Mouse (Mus musculus) liver, embryonic 12.5 days (tissue): ENCODE results near the gene Ncor2. TPM values are rescaled to one million over a fixed set of nuclear protein-coding genes. Genes with fewer than 3 reads are reported as not detected.

Experiments used
- ATAC-seq: fragments of 200-750 bp; cut with Nextera tagmentation; 2 replicates; pipeline ENCODE4 v1.8.0; 2017; ENCODE audit warnings: moderate number of reproducible peaks, mild to moderate bottlenecking, moderate library complexity
- H3K27ac ChIP-seq: fragments of 300-500 bp; sonication (generic); 2 replicates; pipeline ENCODE4 v1.5.1; 2016; ENCODE audit warnings: mild to moderate bottlenecking
- H3K27me3 ChIP-seq: fragments of 300-500 bp; sonication (generic); replicated peaks from 2 replicates; pipeline ENCODE4 v1.6.1; 2016; ENCODE audit warnings: mild to moderate bottlenecking, moderate library complexity
- H3K36me3 ChIP-seq: fragments of 300-500 bp; sonication (generic); 2 replicates; pipeline ENCODE4 v1.6.1; 2016; ENCODE audit warnings: mild to moderate bottlenecking, moderate library complexity
- H3K4me1 ChIP-seq: fragments of 300-500 bp; sonication (generic); 2 replicates; pipeline ENCODE4 v1.6.1; 2016
- H3K4me2 ChIP-seq: fragments of 300-500 bp; sonication (generic); 2 replicates; pipeline ENCODE4 v1.6.1; 2016; ENCODE audit warnings: mild to moderate bottlenecking, moderate library complexity
- H3K4me3 ChIP-seq: fragments of 300-500 bp; sonication (generic); 2 replicates; pipeline ENCODE4 v1.5.1; 2016; ENCODE audit warnings: mild to moderate bottlenecking, moderate library complexity
- H3K9ac ChIP-seq: fragments of 300-500 bp; sonication (generic); 2 replicates; pipeline ENCODE4 v1.6.1; 2016; ENCODE audit warnings: mild to moderate bottlenecking, moderate library complexity
- H3K9me3 ChIP-seq: fragments of 300-500 bp; sonication (generic); replicated peaks from 2 replicates; pipeline ENCODE4 v1.6.1; 2016; ENCODE audit warnings: mild to moderate bottlenecking, moderate library complexity
- WGBS: fragments of 180-500 bp; shearing (Covaris S2); methylation state at CpG from one replicate; pipeline ENCODE4 v1.1.7; 2016; ENCODE audit not compliant: insufficient replicate concordance; 5-methylcytosine and 5-hydroxymethylcytosine counted together
- polyA plus RNA-seq: library from polyadenylated mRNA; unstranded; fragments of >200 nt; fragmentation: Nextera tagmentation; extraction: Ambion mirVana; gene quantifications from 2 replicates; pipeline ENCODE4 v1.2.1, GENCODE M21; 2016

Ncor2 gene
- polyA plus RNA-seq, 1 experiment from 2014 or later: 10.0 TPM

- H3K4me1 ChIP-seq: no peaks in the 10 kb centered on the region
- ATAC-seq: no peak
- no peak overlapping the region for H3K4me3 ChIP-seq
- H3K27me3 ChIP-seq: no peaks in the 10 kb centered on the region
- H3K36me3 ChIP-seq: peaks cover 50% of the 10 kb centered on the region
- no peaks in the 10 kb centered on the region for H3K9me3 ChIP-seq
- 79% methylated on average over 9 of the region's 9 CpGs for WGBS
- H3K27ac ChIP-seq: no peak overlapping the region
- no peak overlapping the region for H3K4me2 ChIP-seq
- H3K9ac ChIP-seq: no peak overlapping the region
Observed at GRCm38 (mm10) chr5:125015576-125015975, 163.4 kb downstream of the Ncor2 start.

GRCm38 (mm10) chr5:125015066-125015465 lies 164.0 kb downstream of the Ncor2 start:
- Histone ChIP-seq H3K4me3 (no peak overlapping the region), H3K27me3 (no peaks in the 10 kb centered on the region), H3K9ac (no peak overlapping the region), H3K9me3 (no peaks in the 10 kb centered on the region), H3K4me2 (no peak overlapping the region), H3K36me3 (peaks cover 50% of the 10 kb centered on the region), H3K4me1 (no peaks in the 10 kb centered on the region), H3K27ac (no peak overlapping the region)
- ATAC-seq: no peak
- WGBS: 80% methylated on average over 3 of the region's 3 CpGs

- no peak overlapping the region for H3K4me2 ChIP-seq
- no peak overlapping the region for H3K9ac ChIP-seq
- no peaks in the 10 kb centered on the region for H3K4me1 ChIP-seq
- no peaks in the 10 kb centered on the region for H3K9me3 ChIP-seq
- ATAC-seq: no peak
- WGBS: 64% methylated on average over 7 of the region's 7 CpGs
- H3K27ac ChIP-seq: no peak overlapping the region
- no peak overlapping the region for H3K4me3 ChIP-seq
- peaks cover 44% of the 10 kb centered on the region for H3K36me3 ChIP-seq
- H3K27me3 ChIP-seq: no peaks in the 10 kb centered on the region
Observed at GRCm38 (mm10) chr5:125014497-125014896, 164.5 kb downstream of the Ncor2 start.

- Histone ChIP-seq H3K4me1 (no peaks in the 10 kb centered on the region), H3K9me3 (no peaks in the 10 kb centered on the region), H3K9ac (no peak overlapping the region), H3K36me3 (peaks cover 15% of the 10 kb centered on the region), H3K27me3 (0 out of 2 replicates have a peak, but pooled peaks cover 4% of the 10 kb centered on the region), H3K4me2 (no peak overlapping the region), H3K27ac (no peak overlapping the region), H3K4me3 (no peak overlapping the region)
- 80% methylated on average over 8 of the region's 8 CpGs for WGBS
- ATAC-seq: no peak
Observed at GRCm38 (mm10) chr5:125011628-125012027, 167.4 kb downstream of the Ncor2 start.

- no peaks in the 10 kb centered on the region for H3K4me1 ChIP-seq
- H3K9me3 ChIP-seq: no peaks in the 10 kb centered on the region
- peaks cover 11% of the 10 kb centered on the region for H3K36me3 ChIP-seq
- H3K4me2 ChIP-seq: no peak overlapping the region
- H3K9ac ChIP-seq: no peak overlapping the region
- no peak overlapping the region for H3K27ac ChIP-seq
- H3K4me3 ChIP-seq: no peak overlapping the region
- 0 out of 2 replicates have a peak, but pooled peaks cover 6% of the 10 kb centered on the region for H3K27me3 ChIP-seq
- no peak for ATAC-seq
- 82% methylated on average over 24 of the region's 24 CpGs for WGBS
Observed at GRCm38 (mm10) chr5:125011166-125011565, 167.9 kb downstream of the Ncor2 start.

- Histone ChIP-seq H3K4me1 (peaks cover 9% of the 10 kb centered on the region), H3K27ac (no peak overlapping the region), H3K27me3 (peaks cover 49% of the 10 kb centered on the region), H3K36me3 (no peaks in the 10 kb centered on the region), H3K4me3 (no peak overlapping the region), H3K9me3 (no peaks in the 10 kb centered on the region), H3K9ac (no peak overlapping the region), H3K4me2 (no peak overlapping the region)
- WGBS: 60% methylated on average over 5 of the region's 5 CpGs
- ATAC-seq: no peak
Observed at GRCm38 (mm10) chr5:125006896-125007295, 172.1 kb downstream of the Ncor2 start.

GRCm38 (mm10) chr5:125005871-125006652 lies 173.0 kb downstream of the Ncor2 start:
- Histone ChIP-seq H3K9me3 (no peaks in the 10 kb centered on the region), H3K36me3 (no peaks in the 10 kb centered on the region), H3K4me2 (no peak overlapping the region), H3K27me3 (peaks cover 54% of the 10 kb centered on the region), H3K4me3 (no peak overlapping the region), H3K27ac (no peak overlapping the region), H3K9ac (no peak overlapping the region), H3K4me1 (peaks cover 9% of the 10 kb centered on the region)
- ATAC-seq: no peak
- 53% methylated on average over 9 of the region's 9 CpGs for WGBS

- peak overlapping the region; percentile 56 for H3K4me2 ChIP-seq
- H3K9ac ChIP-seq: no peak overlapping the region
- H3K9me3 ChIP-seq: no peaks in the 10 kb centered on the region
- H3K4me3 ChIP-seq: peak overlapping the region; percentile 29
- no peak overlapping the region for H3K27ac ChIP-seq
- H3K36me3 ChIP-seq: no peaks in the 10 kb centered on the region
- 18% methylated on average over 15 of the region's 15 CpGs for WGBS
- peaks cover 9% of the 10 kb centered on the region for H3K4me1 ChIP-seq
- ATAC-seq: no peak
- H3K27me3 ChIP-seq: peaks cover 54% of the 10 kb centered on the region
Observed at GRCm38 (mm10) chr5:125003873-125004255, 175.2 kb downstream of the Ncor2 start.

- Histone ChIP-seq H3K4me1 (peaks cover 9% of the 10 kb centered on the region), H3K27me3 (peaks cover 54% of the 10 kb centered on the region), H3K36me3 (no peaks in the 10 kb centered on the region), H3K9me3 (no peaks in the 10 kb centered on the region), H3K27ac (no peak within 1 kb of the TSS), H3K4me3 (peak within 1 kb of the TSS; percentile 29), H3K4me2 (peak within 1 kb of the TSS; percentile 56), H3K9ac (no peak within 1 kb of the TSS)
- 7% methylated on average over 41 of the region's 41 CpGs for WGBS
- ATAC-seq: no peak; the same call in 1 of the 2 replicates
Observed at GRCm38 (mm10) chr5:125002969-125003872, 175.8 kb downstream of the Ncor2 start, which contains the start of gene Rflna. Rflna (plus strand) TSS chr5:125003221.

- Histone ChIP-seq H3K36me3 (no peaks in the 10 kb centered on the region), H3K9me3 (no peaks in the 10 kb centered on the region), H3K4me1 (peaks cover 9% of the 10 kb centered on the region), H3K4me3 (no peak overlapping the region), H3K27me3 (peaks cover 44% of the 10 kb centered on the region), H3K4me2 (no peak overlapping the region), H3K9ac (no peak overlapping the region), H3K27ac (no peak overlapping the region)
- WGBS: 68% methylated on average over 10 of the region's 10 CpGs
- ATAC-seq: no peak
Observed at GRCm38 (mm10) chr5:125000756-125001250, 178.2 kb downstream of the Ncor2 start.

- Histone ChIP-seq H3K9ac (no peak overlapping the region), H3K4me2 (no peak overlapping the region), H3K27me3 (peaks cover 30% of the 10 kb centered on the region), H3K4me3 (no peak overlapping the region), H3K9me3 (no peaks in the 10 kb centered on the region), H3K27ac (no peak overlapping the region), H3K36me3 (no peaks in the 10 kb centered on the region), H3K4me1 (peaks cover 3% of the 10 kb centered on the region)
- no peak for ATAC-seq
- WGBS: 71% methylated on average over 4 of the region's 4 CpGs
Observed at GRCm38 (mm10) chr5:124997913-124998312, 181.1 kb downstream of the Ncor2 start.

GRCm38 (mm10) chr5:124996816-124997215 lies 182.2 kb downstream of the Ncor2 start:
- Histone ChIP-seq H3K9me3 (no peaks in the 10 kb centered on the region), H3K4me1 (0 out of 2 replicates have a peak, but pooled peaks cover 4% of the 10 kb centered on the region), H3K27me3 (peaks cover 30% of the 10 kb centered on the region), H3K4me3 (no peak overlapping the region), H3K27ac (no peak overlapping the region), H3K36me3 (no peaks in the 10 kb centered on the region), H3K9ac (no peak overlapping the region), H3K4me2 (no peak overlapping the region)
- ATAC-seq: no peak
- 41% methylated on average over 6 of the region's 6 CpGs for WGBS
